Mouse (Mus musculus): ENCODE measurements around the gene Mfsd11.

GRCm38 (mm10) chr11:116807526-116807925 is 44.7 kb upstream of the Mfsd11 start:
- TF ChIP-seq CTCF (IDR thresholded peaks at IDR 0.05; ENCODE audit: borderline replicate concordance, insufficient read depth, low read depth, low read length) = no peak
- no peak for TF ChIP-seq POLR2A (IDR thresholded peaks at IDR 0.05; ENCODE audit: borderline replicate concordance, insufficient read depth, low read length)
